Mouse (Mus musculus) liver, embryonic 14.5 days (tissue): ENCODE results near the gene Gpd1.

Source experiments
- CTCF ChIP-seq: IDR thresholded peaks from 2 replicates; pipeline ENCODE4 v1.5.1; 2016; ENCODE audit warnings: antibody characterized with exemption, low read depth, control low read depth
- EP300 ChIP-seq: IDR thresholded peaks from 2 replicates; pipeline ENCODE4 v1.6.1; 2016; ENCODE audit warnings: antibody characterized with exemption, low read depth

GRCm38 (mm10) chr15:99723120-99723514 lies 5.8 kb downstream of the Gpd1 start:
- no peak for TF ChIP-seq CTCF
- TF ChIP-seq EP300, result no peak
